Mouse (Mus musculus) left cerebral cortex, postnatal 36 days (tissue): Measurements from ENCODE around the gene Map6d1. TPM values are rescaled to one million over a fixed set of nuclear protein-coding genes. Genes with fewer than 3 reads are reported as not detected.

Source experiments
- DNase-seq, 2 experiments: peaks; one replicate each; pipeline ENCODE4 v3.0.0; 2021 to 2022; ENCODE audit warnings: low spot score in 2 of 2, mixed read lengths in 1 of 2
- intact Hi-C: fragments of 180-260 bp; cut with DNase I; formaldehyde crosslinking; loops from one replicate; pipeline ENCODE4 v1.15.1; 2025
- total RNA-seq, 2 experiments: library from RNA; stranded (reverse); gene quantifications; 2 replicates each; pipeline ENCODE4 v1.2.3; 2021

Map6d1 gene
- total RNA-seq = 10 to 100 TPM; 44.8 to 53.3 TPM

DNA sequence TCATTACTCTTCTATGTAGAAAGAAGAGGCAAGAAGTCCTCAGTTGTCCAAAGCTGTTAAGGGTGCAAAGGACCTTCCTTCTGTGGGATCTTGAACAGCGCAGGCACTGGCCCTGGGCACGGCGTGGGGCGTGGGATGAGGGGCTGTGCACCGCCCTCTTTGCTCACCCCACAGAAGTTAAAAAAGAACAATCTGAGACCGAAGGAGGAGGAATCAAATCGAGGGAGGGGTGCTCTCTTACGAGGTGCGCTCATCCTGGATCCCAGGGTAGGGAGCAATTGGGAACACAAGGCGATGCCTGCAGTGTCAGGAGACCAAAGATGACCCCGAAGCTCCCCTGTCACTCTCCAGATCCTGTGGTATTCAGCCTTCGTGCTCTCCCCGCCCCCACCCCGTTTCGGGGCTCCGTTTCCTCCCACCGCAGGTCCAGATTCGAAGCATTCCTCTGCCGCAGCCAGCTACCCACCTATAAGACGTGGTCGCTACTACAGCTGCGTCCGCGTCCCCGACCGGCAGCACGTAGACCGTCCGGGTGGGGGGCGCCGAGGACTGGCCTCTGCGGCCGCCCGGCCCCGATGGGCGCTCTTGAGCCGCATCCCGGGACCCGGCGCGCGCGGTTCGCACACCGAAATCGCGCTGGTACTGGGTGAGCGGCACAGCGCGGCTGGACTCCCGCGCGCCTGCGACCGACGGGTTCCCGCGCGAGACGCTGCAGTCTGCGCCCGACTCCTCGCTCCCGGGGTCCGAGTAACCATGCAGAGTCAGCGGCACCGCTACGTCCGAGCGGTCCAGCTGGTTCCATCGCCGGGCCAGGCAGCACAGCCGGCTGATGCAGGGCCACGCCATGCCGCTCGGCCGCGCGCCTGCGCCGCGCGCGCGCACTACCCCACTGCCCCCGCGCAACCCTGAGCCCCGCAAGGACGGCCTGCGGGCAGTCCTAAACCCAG, at the start of gene Map6d1:
TSS of gene Map6d1 (minus strand) at position 891 of the 947 bp plus-strand sequence.
- DNase-seq = peak; percentile 66 to 75
- intact Hi-C loops = no loop called here

- intact Hi-C loops = no loop called here
- no peak for DNase-seq
Measured at GRCm38 (mm10) chr16:20280238-20280637, 39.1 kb upstream of the Map6d1 start.

DNA sequence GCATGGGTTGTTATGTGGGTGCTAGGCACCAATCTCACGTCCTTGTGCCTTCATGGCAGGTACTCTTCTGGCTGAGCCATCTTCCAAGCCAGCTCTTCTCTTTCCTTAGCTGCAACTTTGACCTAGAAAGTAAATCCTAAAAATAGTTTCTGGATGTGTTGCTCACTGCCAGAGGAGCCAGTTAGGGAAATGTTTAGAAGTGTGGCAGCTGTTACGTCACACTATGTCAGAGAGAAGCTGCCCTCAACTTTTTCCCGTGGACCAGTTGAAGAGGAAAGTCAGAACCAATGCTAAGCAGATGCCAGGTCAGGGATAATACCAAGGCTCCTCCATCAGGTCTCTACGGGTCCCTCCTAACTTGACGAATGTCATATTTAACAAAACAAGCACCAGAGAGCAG, 38.2 kb upstream of the Map6d1 start:
- no peak for DNase-seq
- intact Hi-C loops = no loop called here

GRCm38 (mm10) chr16:20272994-20273393, 31.8 kb upstream of the Map6d1 start:
- intact Hi-C loops = no loop called here
- no peak for DNase-seq

DNA sequence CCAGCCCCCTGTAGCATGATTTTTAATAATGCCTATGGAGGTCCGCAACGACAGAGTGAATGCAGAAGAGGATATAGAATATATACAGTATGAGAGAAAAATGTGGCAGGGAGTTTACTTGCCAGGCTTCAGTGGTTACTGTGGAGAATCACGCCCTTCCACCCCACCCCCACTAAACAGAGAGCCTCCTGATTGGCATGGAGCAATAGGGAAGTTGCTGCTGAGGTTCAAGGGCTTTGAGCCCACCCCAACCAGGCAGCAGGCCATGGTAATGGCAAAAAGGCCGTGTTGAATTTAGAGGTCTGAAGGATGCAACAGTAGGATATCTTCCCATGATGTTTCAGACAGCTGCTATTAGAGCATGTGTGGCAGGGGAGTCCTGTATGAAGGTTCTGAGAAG, 30.2 kb upstream of the Map6d1 start:
- no peak for DNase-seq
- intact Hi-C loops = no loop called here

GRCm38 (mm10) chr16:20265089-20265488, 23.9 kb upstream of the Map6d1 start:
- intact Hi-C loops = no loop called here
- DNase-seq = no peak

GRCm38 (mm10) chr16:20257926-20258325, 16.8 kb upstream of the Map6d1 start:
- no peak for DNase-seq
- intact Hi-C loops = no loop called here

- DNase-seq = peak in 1 of 2 experiments; percentile 36
- intact Hi-C loops = no loop called here
Measured at GRCm38 (mm10) chr16:20248442-20249174, 7.5 kb upstream of the Map6d1 start.

- DNase-seq = no peak
- intact Hi-C loops = no loop called here
Measured at GRCm38 (mm10) chr16:20247103-20247502, 5.9 kb upstream of the Map6d1 start.

GRCm38 (mm10) chr16:20238646-20239045, 2.5 kb downstream of the Map6d1 start:
- DNase-seq = no peak
- intact Hi-C loops = no loop called here

DNA sequence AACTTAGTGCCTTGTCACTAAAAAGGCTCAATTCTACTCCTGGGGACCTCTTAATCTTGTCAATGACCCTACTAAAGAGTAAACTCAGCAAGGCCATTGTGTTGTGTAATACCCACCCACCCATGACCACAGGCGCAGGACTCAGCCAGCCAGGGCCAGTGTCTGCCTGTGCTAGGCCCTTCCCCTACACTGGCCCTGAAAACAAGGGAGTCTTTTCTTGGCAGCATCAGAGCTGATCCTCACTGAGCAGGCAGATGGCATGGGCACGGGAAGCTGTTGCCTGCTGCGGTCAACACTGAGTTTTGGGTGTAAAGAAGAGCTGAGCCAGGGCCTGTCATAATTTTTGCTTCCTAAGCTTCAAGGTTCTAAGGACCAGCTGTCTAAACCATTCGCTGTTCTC, 3.7 kb downstream of the Map6d1 start:
- intact Hi-C loops = no loop called here
- peak in 1 of 2 experiments; percentile 42 for DNase-seq

DNA sequence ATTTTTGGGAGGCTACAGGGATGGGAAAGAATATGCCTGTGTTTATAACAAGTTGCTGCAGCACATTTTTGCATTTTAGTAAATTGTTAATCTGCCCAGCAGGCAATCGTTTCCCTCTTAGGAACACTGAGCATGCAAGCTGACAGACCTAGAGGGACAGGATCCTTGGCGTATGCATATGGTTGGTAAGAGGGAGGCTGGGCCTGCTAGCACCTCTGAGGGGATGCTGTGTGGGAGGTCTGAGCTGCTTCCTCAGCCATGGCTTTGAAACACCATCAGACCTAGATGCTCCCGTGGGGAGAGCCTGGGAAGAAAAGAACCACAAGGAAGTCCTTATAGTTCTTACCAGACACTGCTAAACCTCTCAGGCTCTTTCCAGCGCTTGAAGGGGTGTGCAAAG, 6.8 kb downstream of the Map6d1 start:
- no peak for DNase-seq
- intact Hi-C loops = no loop called here

DNA sequence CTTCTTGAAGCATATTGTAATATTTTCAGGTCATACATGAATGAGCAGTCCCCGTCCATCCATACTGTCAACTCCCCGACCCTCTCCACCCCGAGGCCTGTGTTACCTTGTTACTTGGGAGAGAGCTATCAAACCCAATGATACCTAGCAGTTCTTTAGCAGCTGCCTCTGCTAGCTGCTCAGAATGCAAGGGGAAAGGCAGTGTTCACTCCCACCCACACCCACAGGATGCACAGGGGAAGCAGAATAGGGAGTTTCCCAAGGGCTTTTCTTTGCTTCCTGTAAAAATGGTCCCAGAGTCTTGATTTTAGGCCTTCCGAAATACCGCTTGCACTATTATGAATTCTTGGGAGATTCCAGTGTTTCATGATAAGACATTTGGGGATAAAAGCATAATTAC, 13.0 kb downstream of the Map6d1 start:
- intact Hi-C loops = no loop called here
- no peak for DNase-seq

GRCm38 (mm10) chr16:20227504-20227903, 13.7 kb downstream of the Map6d1 start:
- intact Hi-C loops = no loop called here
- DNase-seq = no peak

GRCm38 (mm10) chr16:20226676-20227075, 14.5 kb downstream of the Map6d1 start:
- no peak for DNase-seq
- intact Hi-C loops = no loop called here

GRCm38 (mm10) chr16:20222726-20223125, 18.4 kb downstream of the Map6d1 start:
- DNase-seq = no peak
- intact Hi-C loops = no loop called here

- peak in 1 of 2 experiments; percentile 33 for DNase-seq
- intact Hi-C loops = loop anchor here (2.0 kb wide), 1 partner anchor 89 kb away; the partner anchor contains the start of gene Parl
Measured at GRCm38 (mm10) chr16:20213591-20214226, 27.4 kb downstream of the Map6d1 start.

DNA sequence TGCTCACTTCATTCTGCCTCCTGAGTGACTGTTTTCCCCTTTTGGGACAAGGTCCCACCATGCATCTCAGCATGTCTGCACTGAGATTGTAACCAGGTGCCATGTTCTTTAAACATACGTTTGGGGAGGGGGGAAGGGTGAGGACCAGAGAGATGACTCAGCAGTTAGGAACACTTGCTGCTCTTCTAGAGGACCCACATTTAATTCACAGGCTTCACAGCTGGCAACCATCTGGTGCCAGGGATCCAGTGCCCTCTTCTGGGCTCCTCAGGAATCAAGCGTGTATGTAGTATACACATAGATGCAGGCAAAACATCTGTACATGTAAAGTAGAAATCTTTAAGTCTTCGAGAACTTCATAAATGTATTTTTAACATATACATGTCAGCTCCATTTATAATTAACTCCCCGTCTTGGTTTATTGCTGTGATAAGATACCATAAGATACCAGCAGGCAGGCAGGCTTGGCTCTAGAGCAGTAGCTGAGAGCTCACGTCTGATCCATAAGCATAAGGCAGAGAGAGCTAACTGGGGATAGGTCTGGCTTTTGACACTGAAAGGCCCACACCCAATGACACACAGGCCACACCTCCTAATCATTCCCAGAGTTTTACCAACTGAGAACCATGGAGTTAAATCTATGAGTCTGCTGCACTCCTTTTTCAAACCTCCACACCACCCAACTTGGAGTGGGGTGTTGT, 41.5 kb downstream of the Map6d1 start:
- no peak for DNase-seq
- intact Hi-C loops = no loop called here

DNA sequence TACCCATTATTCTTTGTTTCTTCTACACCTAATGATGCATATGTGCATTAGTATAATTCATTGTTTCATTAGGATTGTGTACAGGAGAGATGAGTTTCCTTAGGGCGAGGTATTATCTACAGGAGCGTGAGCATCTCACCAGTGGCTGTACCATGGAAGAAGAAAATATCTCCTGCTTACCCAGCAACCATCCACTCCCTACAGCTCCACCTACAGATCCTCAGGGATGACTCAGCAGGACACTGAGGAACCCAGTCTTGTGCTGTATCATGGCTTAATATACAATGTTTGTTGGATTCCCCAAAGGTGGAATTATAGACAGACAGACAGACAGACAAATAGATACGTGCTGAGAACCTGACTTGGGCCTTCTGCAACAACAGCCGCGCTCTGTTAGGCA, 44.2 kb downstream of the Map6d1 start:
- intact Hi-C loops = no loop called here
- no peak for DNase-seq

DNA sequence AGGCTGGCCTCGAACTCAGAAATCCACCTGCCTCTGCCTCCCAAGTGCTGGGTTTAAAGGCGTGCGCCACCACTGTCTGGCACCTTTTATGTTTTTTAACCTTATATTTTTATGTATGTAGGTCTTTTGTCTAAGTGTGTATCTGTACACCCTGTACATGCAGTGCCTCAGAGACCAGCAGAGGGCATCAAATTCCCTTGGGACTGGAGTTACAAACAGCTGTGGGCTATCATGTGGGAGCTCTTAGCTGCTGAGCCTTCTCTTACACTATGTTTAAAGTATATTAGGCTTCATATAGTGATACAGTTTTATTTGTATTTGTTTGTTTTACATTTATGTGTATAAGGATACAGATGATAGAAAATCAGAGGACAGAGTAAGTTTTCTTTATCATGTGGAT, 45.6 kb downstream of the Map6d1 start:
- DNase-seq = no peak
- intact Hi-C loops = no loop called here
